Mouse (Mus musculus) colon, adult 2 months (tissue): ENCODE data around the gene Pisd. TPM values are rescaled to one million over a fixed set of nuclear protein-coding genes. Genes with fewer than 3 reads are reported as not detected.

ENCODE experiments used
- polyA plus RNA-seq: library from polyadenylated mRNA; depleted of rRNA; stranded (reverse); fragments of >200 nt; gene quantifications from 2 replicates; pipeline ENCODE4 v1.2.3, GENCODE M21; 2012; rRNA removed

Gene Pisd
- polyA plus RNA-seq, result 95.0 and 103 TPM in 2 replicates

DNA sequence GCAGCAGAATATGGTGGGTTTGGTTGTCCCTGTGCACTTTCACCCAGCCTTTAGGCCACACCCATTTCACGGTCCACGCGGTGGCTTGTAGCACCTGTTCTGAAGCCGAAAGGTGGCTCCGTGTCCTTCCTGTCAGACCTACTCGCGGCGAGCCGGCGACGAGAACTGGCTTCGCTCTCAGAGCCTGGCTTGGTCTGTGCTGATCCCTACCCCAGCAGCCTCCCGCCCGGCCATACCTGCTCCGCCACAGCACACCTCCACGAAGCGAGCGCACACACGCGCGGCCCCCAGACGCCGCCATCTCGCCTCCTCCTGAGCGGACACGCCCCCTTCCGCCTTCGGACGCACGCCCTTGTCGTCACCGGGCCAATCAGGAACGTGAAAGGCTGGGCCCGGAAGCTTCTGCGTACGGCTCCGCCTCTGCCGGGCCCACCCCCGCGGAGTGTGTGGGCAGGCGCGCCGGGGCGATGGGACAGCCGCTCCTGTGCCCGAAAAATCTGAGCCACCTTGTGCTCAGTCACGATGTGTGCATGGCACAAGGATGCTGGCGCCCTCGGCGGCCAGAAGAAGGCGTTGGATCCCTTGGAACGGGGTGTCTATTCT is at the start of gene Pisd:
Gene Pisd (minus strand): TSS at position 334 of the 603 bp plus-strand sequence.

DNA sequence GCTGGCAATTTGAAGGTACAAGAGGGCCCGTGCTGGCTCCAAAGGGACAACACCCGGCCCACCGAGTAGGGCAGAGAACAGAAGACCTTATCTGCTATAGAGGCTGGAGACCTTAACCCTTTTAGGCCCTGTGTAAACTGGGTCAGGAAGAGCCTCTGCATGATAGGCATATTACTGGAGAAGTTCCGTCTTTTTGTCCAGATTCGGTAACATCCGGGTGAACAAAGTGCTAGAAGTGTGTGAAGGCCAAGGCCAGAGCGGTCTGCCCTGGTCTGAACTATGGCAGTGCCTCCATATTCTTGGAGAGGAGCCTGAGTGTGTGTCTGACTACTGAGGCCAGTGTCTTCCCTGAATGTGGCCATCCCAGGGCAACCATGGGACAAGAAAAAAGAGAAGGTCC is 41.6 kb upstream of the Pisd start, which contains the start of gene Gm20671:
Gene Gm20671 (minus strand): TSS at position 101 of the 400 bp plus-strand sequence.

Other genes starting within 250 kb of the Pisd start
- gene Yes1, start 174.5 kb downstream of the Pisd start, polyA plus RNA-seq, result 2.7 and 4.4 TPM in 2 replicates
- 10.6 and 18.0 TPM in 2 replicates for gene Gm20671, start 41.5 kb upstream of the Pisd start, polyA plus RNA-seq
- gene Prr14l, start 68.6 kb upstream of the Pisd start, polyA plus RNA-seq, result 8.2 and 20.7 TPM in 2 replicates
- 10.3 and 12.7 TPM in 2 replicates for gene Depdc5, start 78.1 kb upstream of the Pisd start, polyA plus RNA-seq
- 196 and 204 TPM in 2 replicates for gene Ywhah, start 233.2 kb upstream of the Pisd start, polyA plus RNA-seq